Mouse (Mus musculus) spleen, adult 2 months (tissue): ENCODE results near the gene Wdr89.

Experiments used
- CTCF ChIP-seq: fragments of 200-500 bp; IDR thresholded peaks from 2 replicates; pipeline ENCODE4 v1.5.1; 2011; ENCODE audit warnings: mild to moderate bottlenecking, inconsistent platforms; ENCODE audit not compliant: insufficient read depth, insufficient read length, insufficient replicate concordance; ENCODE audit errors: extremely low read depth
- POLR2A ChIP-seq: fragments of 200-500 bp; IDR thresholded peaks from 2 replicates; pipeline ENCODE4 v1.6.1; 2011; ENCODE audit warnings: low read depth, low read length, inconsistent platforms

DNA sequence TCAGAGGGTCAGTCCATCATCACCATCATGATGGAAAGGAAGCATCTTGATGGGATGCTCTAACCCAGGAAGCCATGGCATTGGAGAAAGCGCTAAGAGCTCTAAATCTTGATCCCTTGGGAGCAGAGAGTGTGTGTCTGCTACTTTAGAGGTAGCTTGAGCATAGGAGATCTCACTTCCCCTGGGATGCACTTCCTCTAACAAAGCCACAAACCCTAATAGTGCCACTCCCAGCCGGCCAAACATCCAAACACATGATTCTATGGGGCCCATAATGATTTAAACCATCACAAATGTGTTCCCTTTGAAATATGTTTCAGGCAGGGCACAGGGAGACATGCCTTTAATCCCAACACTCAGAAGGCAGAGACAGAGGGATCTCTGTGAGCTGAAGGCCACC, 19.7 kb upstream of the Wdr89 start:
- TF ChIP-seq CTCF (no peak), POLR2A (no peak)
